Mouse (Mus musculus) heart, postnatal 25 days (tissue): ENCODE results near the gene Zfp81. TPM values are rescaled to one million over a fixed set of nuclear protein-coding genes. Genes with fewer than 3 reads are reported as not detected.
"Not testable (repeated sequence)": the region's sequence is repeated elsewhere in the genome, so short reads cannot be mapped to it uniquely, and the experiment has no call there.

Experiments
- DNase-seq: peaks from one replicate; pipeline ENCODE4 v3.0.0; 2022; ENCODE audit warnings: low spot score
- intact Hi-C: fragments of 180-260 bp; cut with DNase I; formaldehyde crosslinking; loops from one replicate; pipeline ENCODE4 v1.15.1; 2025
- total RNA-seq, 2 experiments: library from RNA; stranded (reverse); gene quantifications; 2 replicates each; pipeline ENCODE4 v1.2.3; 2021

Zfp81 gene
- total RNA-seq, result 1 to 10 TPM; 5.6 to 6.0 TPM

DNA sequence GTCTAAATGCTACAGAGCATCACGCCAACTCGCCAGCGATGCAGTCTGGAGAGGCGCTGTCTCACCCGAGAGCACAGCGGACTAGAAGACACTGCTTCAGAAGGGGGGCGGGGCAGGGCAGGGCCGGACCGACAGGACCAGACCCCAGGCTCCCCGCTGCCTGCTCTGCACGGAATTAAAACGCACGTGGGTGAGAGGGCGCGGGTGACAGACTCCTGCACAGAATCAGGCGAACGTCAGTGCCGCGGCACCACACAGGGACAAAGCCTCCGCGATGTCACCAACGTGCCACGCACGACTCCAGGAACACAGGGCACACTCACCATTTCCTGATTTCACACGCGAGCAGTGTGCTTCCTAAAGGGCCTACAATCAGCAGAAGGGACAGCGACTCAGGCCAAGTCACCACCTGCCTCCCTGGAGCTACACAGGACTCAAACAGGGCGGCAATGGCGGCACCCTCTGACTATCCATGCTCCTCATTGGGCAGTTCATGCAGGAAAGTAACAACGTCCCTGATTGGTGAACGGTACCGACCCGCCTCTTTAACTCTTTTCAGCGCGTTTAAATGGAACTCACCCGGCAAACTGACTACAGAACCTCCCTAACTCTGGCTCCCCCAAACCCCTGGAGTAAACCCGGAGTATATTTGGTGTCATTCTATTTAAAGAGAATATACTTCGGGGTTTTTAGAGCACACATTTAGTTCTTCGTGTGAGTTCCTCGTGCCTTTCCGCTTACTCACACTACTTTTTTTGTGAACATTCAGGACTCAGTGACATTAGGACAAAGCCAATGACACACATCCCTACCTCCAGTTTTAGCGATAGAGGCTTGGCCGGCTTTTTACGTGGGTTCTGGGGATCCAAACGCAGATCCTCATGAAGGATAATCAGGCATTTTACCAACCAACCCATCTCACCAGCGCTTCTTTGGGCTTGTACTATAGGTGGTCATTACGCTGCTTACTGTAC lies at the start of gene Zfp81:
Zfp81 (minus strand) TSS at position 468 of the 974 bp plus-strand sequence.
- DNase-seq, result peak; percentile 74
- intact Hi-C loops, result loop anchor here (5.0 kb wide), 1 partner anchor 34 kb away; the partner anchor contains the start of gene Zfp101

DNA sequence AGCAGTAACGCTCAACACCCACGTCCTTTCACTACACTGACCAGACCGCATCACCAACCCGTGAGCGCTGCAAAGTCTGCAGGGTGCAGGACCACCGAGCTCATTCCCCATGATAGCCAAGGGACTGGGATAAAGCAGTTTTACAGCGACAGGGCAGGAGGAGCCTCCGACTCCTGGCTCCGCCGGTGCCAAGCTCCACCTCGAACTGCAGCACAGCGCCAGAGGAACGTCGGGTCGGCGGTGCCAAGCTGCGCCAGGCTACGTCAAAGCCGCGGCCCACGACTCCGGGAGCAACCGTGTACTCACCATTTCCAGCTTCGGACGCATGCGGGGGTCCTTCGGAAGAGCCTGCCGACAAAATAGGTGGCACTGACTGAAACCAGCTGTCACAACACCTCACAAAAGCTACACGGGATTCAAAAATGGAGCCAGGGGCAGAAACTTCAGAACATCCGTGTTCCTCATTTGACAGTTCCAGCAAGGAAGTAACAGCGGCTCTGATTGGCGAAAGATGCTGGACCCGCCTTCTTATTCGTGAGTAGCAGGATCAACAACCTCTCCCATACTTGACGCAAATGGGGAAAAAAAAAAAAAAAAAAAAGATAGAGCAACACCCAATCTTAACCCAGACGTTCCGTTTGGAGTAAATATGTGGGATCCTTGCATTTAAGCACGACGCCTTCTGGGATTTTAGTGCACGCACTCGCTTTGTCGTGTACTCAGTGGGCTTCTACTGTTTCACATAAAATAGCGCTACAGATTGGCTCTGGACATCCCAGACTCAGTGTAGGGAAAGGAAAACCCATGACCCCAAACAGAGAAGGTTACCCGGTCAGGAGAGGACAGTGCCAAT lies 35.7 kb upstream of the Zfp81 start, which contains the start of gene Zfp101:
Zfp101 (minus strand) TSS at position 460 of the 853 bp plus-strand sequence.
- intact Hi-C loops, result loop anchor here (5.0 kb wide), 2 partner anchors 37 to 302 kb away; partner anchors contain the start of gene Zfp81
- DNase-seq, result peak; percentile 86

DNA sequence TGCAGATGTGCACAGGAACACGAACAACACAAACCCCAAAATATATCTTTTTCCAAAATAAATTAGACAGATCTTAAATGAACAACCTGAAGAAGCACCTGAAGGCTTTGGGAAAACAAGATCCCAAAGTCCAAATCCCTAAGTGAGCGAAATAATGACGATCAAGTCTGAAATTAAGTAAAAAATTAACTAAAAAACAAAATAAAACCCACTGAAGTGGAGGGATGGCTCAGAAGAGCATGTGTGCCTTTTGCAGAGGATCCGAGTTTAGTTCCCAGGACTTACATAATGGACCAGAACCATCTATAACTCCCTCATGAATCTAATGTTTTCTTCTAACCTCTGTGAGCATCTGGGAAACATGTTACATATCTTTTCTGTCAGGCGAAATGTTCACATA lies 33.6 kb upstream of the Zfp81 start:
- DNase-seq, result no peak
- intact Hi-C loops, result loop anchor here (5.0 kb wide), 2 partner anchors 35 to 300 kb away; partner anchors contain the start of gene Zfp81

DNA sequence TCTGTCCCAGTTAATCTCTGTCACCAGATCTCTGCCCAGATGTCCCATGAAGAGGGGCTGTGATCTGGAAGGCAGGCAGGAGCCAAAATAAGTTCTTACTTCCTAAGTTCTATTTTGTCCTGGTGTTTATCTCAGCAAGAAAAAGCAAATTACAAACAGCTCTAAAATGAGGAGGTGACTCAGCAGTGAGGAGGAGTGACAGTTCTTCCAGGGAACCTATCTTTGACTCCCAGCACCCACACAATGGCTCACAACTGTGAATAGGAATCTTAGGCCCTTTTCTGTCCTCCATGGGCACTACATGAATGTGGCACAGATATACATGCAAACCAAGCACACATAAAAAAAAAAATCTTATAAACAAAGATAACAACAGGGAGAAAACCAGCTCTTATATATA lies 27.0 kb upstream of the Zfp81 start:
- no peak for DNase-seq
- intact Hi-C loops, result no loop called here

DNA sequence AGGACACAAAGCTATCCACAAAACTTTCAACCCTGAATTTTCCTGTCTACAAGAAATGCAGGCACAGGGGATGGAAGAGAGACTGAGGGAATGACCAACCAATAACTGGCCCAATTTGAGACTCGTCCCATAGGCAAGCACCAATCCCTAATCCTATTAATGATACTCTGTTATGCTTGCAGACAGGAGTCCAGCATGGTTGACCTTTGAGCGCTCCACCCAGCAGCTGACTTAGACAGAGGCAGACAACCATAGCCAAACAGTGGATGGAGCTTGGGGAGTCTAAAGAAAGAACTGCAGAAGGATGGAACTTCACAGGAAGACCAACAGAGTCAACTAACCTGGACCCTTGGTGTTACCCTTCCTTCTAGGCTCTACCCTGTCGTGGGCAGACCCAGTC lies 14.1 kb upstream of the Zfp81 start:
- DNase-seq, result no peak
- intact Hi-C loops, result no loop called here

DNA sequence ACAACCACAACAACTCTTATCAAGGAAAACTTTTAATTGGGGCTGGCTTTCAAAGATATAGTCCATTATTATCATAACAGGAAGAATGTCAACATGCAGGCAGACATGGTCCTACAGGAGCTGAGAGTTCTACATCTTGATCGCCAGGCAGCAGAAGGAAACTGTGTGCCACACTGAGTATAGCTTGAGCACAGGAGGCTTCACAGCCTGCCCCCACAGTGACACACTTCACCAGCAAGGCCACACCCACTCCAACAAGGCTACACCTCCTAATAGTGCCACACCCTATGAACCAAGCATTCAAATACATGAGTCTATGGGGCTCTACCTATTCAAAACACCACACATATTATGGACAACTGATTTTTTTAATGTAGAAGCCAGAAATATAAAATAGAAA lies 5.7 kb downstream of the Zfp81 start:
- intact Hi-C loops, result no loop called here

DNA sequence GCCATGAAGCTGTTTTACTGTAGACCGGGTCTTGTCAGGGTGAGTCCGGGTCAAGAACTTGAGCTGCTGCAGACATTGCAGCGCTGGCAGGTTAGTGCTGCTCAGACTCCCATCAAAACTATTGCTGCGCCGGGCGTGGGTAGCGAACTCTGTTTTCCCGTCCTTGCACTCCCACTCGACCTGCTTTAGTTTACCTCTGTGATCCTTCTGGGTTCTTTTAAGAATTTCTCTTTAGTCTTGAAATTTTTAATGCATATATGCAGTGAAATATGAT lies 68.9 kb downstream of the Zfp81 start:
- intact Hi-C loops, DNase-seq: not testable (repeated sequence)

More for the DNA sequence above, 5.7 kb downstream of the Zfp81 start:
- DNase-seq, result no peak

DNA sequence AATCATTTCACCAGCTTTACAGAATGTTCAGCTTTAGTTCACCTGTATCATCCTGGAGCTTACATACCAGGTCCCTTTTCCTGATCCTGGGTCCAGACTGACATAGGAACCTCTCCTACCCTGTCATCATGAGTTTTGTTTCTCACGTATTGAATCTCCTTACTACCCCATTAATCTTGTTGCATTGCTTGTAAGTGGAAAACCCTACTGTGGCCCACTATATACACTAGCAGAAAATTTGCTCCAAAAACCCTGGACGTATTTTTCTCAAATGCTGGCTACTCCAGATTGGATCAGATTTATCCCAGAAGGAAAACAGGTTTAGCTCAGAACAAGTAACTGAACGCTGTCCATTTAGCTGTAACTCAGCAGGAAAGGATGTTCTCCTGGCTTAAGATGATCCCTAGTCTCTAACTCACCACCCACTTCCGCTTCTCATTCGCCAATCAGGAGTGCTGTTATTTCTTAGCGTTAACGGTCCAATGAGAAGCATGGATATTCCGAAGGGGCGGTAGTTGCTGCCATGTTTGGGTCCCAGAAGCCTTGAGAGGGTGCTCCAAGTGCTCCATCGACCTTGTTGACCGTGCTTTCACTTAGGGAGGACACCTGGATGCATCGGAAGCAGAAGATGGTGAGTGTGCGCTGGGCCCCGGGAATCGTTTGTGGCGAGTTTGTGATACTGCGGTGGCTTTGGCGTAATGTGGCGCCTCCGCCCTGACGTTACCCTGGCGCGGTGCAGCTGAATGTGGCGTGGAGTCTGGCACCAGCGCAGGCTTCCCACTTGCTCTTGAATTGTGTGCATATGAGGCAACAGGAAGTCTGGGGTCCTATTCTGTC lies 69.4 kb downstream of the Zfp81 start, which contains the start of gene Zfp955b:
Zfp955b (plus strand) TSS at position 506 of the 837 bp plus-strand sequence.
- intact Hi-C loops, DNase-seq: not testable (repeated sequence)

Other genes starting within 250 kb of the Zfp81 start
- gene Morc2b, start 219.2 kb downstream of the Zfp81 start, total RNA-seq, result under 1 TPM; 0.08 to 0.13 TPM
- not detected for gene Olfr55, start 190.4 kb downstream of the Zfp81 start, total RNA-seq
- gene Olfr239, start 167.6 kb downstream of the Zfp81 start, total RNA-seq, result not detected
- gene Olfr1564, start 137.2 kb downstream of the Zfp81 start, total RNA-seq, result under 1 TPM; 0.08 to 0.22 TPM
- gene Zfp955a, start 103.7 kb downstream of the Zfp81 start, total RNA-seq, result 10 to 100 TPM in 1 of 2 experiments, 1 to 10 TPM in 1; 10.0 to 11.6 TPM
- not detected for gene Olfr63, start 94.2 kb downstream of the Zfp81 start, total RNA-seq
- 10 to 100 TPM; 10.8 to 16.5 TPM for gene Zfp955b, start 69.3 kb downstream of the Zfp81 start, total RNA-seq
- gene Zfp101, start 35.8 kb upstream of the Zfp81 start, total RNA-seq, result 1 to 10 TPM; 3.9 to 4.1 TPM
- gene Actl9, start 74.0 kb upstream of the Zfp81 start, total RNA-seq, result not detected
- gene Adamts10, start 165.3 kb upstream of the Zfp81 start, total RNA-seq, result 10 to 100 TPM; 20.1 to 21.7 TPM
- gene Myo1f, start 196.8 kb upstream of the Zfp81 start, total RNA-seq, result 1 to 10 TPM; 1.8 to 2.7 TPM